Mouse (Mus musculus): Measurements from ENCODE around the gene Ogfod2.

The Ogfod2 gene

DNA sequence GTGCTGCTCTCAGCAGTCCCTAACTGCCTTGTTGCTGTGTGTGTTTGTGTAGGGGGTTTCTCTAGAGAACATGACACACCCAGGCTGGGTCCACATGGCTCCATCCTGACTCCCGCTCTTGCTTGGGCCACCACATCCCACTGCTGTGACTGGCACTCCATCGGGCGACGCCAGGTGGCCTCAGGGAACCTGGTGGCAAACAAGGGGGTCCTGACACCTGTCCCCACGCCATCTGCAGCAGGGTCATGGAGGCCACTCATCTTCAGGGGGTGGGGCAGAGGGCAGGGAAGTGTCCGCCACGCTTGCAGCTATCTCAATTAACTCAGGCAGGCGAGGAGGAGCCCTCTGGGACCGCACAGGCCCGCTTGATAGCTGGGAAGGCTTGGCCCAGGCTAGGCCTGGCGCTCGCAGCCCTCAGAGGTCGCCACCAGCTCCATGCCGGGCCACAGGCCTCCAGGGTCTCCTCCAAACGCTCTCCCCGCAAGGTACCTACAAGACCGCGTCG, 17.0 kb upstream of the Ogfod2 start:
- DNase-seq (ENCODE audit: low read depth) = no peak

GRCm38 (mm10) chr5:124095596-124096232, 16.4 kb upstream of the Ogfod2 start, which contains the start of gene Abcb9:
Abcb9 (minus strand) TSS chr5:124095798.
- peak; percentile 99 for DNase-seq (ENCODE audit: low read depth)

GRCm38 (mm10) chr5:124098923-124099322, 13.2 kb upstream of the Ogfod2 start:
- no peak for DNase-seq (ENCODE audit: low read depth)

GRCm38 (mm10) chr5:124100128-124101044, 11.7 kb upstream of the Ogfod2 start:
- no peak for DNase-seq (ENCODE audit: low read depth)

DNA sequence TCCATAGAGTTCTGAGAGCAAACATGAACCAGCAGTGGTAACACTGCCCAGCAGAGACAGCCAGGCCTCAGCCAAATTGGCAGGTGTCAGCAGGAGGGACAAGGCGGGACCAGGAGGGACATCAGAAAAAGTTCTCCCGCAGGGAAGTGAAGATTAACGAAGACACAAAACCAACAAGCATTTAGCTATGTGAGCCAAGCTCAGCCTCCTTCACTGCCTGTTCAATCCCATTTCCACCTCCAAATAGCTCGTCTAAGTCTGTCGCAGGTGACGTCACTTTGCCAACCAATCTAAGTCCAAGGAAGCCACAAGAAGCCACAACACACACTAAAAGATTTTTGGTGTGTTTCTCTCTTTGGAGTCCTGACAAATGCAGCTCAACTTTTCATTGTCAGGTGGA, 9.8 kb upstream of the Ogfod2 start:
- DNase-seq (ENCODE audit: low read depth) = no peak

DNA sequence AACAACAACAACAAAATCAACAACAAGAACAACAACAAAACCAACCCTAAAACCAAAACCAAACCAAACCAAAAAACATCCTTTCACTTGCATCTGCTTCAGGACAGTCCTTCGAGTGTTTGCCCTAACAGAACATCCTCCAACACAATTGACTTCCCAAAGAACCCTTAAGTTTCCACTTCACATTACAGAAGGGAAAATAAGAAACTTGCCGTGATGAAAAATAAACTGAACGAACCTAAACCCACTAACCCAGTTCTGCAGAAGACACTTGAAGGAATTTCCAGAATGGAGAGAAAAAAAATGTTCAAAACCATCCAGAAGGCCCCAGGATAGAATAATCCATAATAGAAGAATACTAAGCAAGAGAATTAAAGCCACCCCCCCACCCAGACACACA, 9.1 kb upstream of the Ogfod2 start:
- no peak for DNase-seq (ENCODE audit: low read depth)

- no peak for DNase-seq (ENCODE audit: low read depth)
These were observed 8.5 kb upstream of the Ogfod2 start for GRCm38 (mm10) chr5:124103552-124103951.

DNA sequence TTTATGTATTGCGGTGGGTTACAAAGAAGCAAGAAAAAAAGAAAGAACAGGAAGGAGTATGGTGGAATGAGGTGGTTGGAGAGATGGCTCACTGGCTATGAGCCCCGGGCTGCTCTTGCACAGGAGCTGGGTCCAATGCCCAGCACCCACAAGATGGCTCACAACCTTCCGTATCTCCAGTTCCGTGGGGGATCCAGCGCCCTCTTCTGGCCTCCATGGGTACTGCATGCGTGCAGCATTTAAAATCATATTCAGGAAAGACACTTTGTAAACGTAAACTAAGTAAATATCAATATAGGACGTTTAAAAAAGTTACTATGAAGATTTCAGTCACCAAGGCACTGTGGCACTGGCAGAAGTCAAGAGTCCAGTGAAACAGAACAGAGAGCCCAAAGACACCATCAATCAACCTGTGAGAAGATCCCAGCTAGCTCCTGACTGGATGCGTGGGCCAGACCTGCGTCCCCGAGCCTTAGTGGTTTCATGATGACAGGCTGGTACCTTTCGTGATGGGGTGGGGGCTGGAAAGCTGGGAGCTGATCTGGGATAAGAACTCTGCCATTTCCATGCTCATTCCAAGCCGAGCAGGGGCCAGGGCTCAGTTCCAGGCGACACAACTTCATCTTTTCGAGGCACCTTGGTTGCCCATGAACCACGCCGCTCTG, 888 bp upstream of the Ogfod2 start:
- DNase-seq (ENCODE audit: low read depth) = no peak

DNA sequence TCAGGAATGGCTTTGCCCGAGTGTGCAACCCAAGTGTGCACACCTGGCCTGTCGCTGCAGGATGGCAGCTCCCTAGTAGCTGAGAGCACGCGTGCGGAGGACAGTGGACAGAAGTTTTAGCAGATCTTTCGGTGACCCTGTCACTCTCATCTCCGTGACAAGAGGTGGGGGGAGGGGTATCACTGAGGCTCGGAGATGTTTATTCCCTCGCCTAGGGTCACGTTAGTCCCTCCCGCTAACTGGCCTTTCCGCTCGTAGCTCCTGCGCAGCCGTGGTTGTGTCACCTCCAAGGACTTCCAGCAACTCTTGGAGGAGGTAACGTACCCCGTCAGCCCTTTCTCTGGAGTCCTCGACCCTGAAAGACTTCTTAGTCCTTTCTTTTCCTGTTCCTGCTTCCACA, 434 bp downstream of the Ogfod2 start:
- DNase-seq (ENCODE audit: low read depth) = no peak

- DNase-seq (ENCODE audit: low read depth) = no peak
These were observed 933 bp downstream of the Ogfod2 start for GRCm38 (mm10) chr5:124113030-124113429.

DNA sequence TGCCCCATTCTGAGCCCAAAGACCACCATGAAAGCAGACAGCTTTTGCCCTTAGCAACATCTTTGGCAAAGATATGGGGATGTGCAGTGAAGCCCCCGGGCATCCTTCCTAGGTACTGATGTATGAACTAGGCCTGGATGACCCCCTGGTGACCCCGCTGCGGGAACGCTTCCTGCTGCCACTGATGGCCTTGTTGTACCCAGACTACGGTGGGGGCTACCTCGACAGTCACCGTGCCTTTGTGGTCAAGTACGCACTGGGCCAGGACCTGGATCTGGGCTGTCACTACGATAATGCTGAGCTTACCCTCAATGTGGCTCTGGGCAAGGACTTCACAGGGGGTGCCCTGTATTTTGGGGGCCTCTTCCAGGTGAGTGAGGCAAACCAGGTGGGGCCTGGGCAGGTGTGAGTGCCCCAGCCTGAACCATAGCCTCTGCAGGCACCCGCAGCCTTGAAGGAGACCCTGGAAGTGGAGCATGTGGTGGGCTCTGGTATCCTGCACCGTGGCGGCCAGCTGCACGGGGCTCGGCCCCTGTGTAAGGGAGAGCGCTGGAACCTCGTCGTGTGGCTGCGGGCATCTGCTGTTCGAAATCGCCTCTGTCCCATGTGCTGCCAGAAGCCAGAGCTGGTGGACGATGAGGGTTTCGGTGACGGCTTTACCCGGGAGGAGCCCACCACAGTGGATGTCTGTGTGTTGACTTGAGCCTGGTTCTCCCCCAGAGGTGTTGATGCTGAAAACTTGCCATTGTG, 2.4 kb downstream of the Ogfod2 start:
- DNase-seq (ENCODE audit: low read depth) = no peak

DNA sequence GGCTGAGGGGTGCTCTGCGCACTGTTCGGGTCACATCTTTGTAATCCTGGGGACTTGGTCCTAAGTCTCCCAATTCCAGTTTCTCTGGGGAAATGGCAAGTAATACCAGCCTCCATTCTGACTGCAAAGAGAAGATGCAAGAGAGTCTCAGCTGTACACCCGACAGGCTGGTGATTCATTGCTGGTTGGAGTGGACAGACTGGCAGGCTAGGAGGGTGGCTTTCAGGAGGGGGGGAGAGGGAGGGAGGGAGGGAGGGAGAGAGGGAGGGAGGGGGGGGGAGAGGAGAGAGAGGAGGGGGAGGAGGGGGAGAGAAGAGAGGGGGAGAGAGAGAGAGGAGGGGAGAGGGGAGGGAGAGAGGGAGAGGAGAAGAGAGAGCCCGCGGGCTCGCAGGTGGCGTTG, 3.4 kb downstream of the Ogfod2 start:
- no peak for DNase-seq (ENCODE audit: low read depth)

GRCm38 (mm10) chr5:124115990-124116845, 4.1 kb downstream of the Ogfod2 start, which contains the start of gene Arl6ip4:
Arl6ip4 (plus strand) TSS chr5:124116089.
- peak; percentile 68 for DNase-seq (ENCODE audit: low read depth)

DNA sequence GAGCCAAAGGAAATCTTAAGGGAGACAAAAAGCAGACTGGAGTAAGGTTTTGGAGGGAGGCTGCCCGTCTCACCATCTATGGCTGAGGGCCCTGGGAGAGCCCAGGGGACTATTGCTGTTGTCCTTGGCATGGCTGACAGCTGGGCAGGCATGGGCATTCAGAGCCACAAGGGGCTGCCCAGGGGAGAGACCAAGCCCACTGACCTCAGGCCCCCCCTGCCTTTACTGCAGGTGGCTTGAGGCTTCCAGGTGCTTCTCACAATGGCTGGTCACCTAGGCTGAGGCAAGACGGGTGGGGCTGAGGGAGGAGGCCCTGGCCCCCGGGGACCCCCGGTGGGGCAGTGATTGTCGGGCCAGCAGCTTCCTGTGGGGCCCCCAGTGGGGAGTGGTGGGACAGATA, 7.1 kb downstream of the Ogfod2 start:
- no peak for DNase-seq (ENCODE audit: low read depth)

- DNase-seq (ENCODE audit: low read depth) = no peak
These were observed 10.3 kb downstream of the Ogfod2 start for GRCm38 (mm10) chr5:124122357-124122756.

GRCm38 (mm10) chr5:124125093-124125492, 13.0 kb downstream of the Ogfod2 start:
- no peak for DNase-seq (ENCODE audit: low read depth)

DNA sequence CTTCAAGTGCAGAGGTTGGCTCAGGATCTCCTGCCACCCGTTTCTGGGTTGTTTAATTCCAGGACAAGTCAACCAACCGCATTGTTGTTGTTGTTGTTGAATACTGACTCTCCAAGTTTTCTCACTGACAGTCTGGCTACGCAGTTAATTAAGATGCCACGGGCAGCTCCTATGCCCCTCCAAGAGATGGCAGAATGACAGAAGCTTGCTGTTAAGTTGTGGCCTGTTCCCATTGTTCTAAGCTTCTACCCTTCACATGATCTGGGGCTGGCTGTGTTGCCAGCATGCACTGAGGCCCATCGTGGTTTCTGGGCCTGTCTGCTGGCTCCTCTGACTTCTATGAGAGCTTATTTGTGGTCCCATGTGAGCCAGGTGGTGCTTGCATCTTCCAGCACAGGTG, 22.2 kb downstream of the Ogfod2 start:
- no peak for DNase-seq (ENCODE audit: low read depth)

GRCm38 (mm10) chr5:124138066-124138465, 26.0 kb downstream of the Ogfod2 start:
- DNase-seq (ENCODE audit: low read depth) = no peak

- DNase-seq (ENCODE audit: low read depth) = no peak
These were observed 36.9 kb downstream of the Ogfod2 start for GRCm38 (mm10) chr5:124149028-124149427.

GRCm38 (mm10) chr5:124150895-124151294, 38.8 kb downstream of the Ogfod2 start:
- DNase-seq (ENCODE audit: low read depth) = no peak

GRCm38 (mm10) chr5:124152734-124153133, 40.6 kb downstream of the Ogfod2 start:
- no peak for DNase-seq (ENCODE audit: low read depth)
